Mouse (Mus musculus): ENCODE measurements around the gene Dmrta1. TPM values are rescaled to one million over a fixed set of nuclear protein-coding genes. Genes with fewer than 3 reads are reported as not detected.

Dmrta1 gene
- total and polyA plus RNA-seq, 2 experiments, result 0.06 to 0.28 TPM

- no peak for TF ChIP-seq CTCF (IDR thresholded peaks at IDR 0.05; ENCODE audit: low read depth, low read length)
- TF ChIP-seq POLR2A (IDR thresholded peaks at IDR 0.05; ENCODE audit: extremely low read depth, insufficient read depth, low read length), result no peak
- WGBS, result 79% methylated on average over 5 of the region's 5 CpGs
- H3K4me1 ChIP-seq (ENCODE audit: control insufficient read depth, insufficient read depth, low read length), result no peaks in the 10 kb centered on the region
- H3K79me2 ChIP-seq (ENCODE audit: control insufficient read depth, insufficient read depth, low read length), result no peaks in the 10 kb centered on the region
- H3K27me3 ChIP-seq (ENCODE audit: control insufficient read depth, insufficient read depth, low read length), result no peaks in the 10 kb centered on the region
- H3K4me3 ChIP-seq (ENCODE audit: insufficient read depth, low read depth, low read length), result no peak overlapping the region
- no peak overlapping the region for H3K27ac ChIP-seq (replicated peaks; ENCODE audit: insufficient read depth, low read depth, low read length)
- H3K9ac ChIP-seq (ENCODE audit: low read depth, low read length), result no peak overlapping the region
- DNase-seq (ENCODE audit: extremely low read depth, low read depth, low spot score), result no peak
- H3K36me3 ChIP-seq (ENCODE audit: control insufficient read depth, insufficient read depth, low read length), result no peaks in the 10 kb centered on the region
Measured at GRCm38 (mm10) chr4:89678713-89679112, 523 bp upstream of the Dmrta1 start.

GRCm38 (mm10) chr4:89687961-89688803 lies 8.9 kb downstream of the Dmrta1 start:
- peak overlapping the region; percentile 38; the same call in 1 of the 2 replicates for H3K4me3 ChIP-seq (ENCODE audit: insufficient read depth, low read depth, low read length)
- 1% methylated on average over 78 of the region's 78 CpGs for WGBS
- peak; percentile 90 for DNase-seq (ENCODE audit: extremely low read depth, low read depth, low spot score)

GRCm38 (mm10) chr4:89688804-89689497 lies 9.7 kb downstream of the Dmrta1 start:
- peaks cover 9% of the 10 kb centered on the region; the same call in 1 of the 2 replicates for H3K27me3 ChIP-seq (ENCODE audit: control insufficient read depth, insufficient read depth, low read length)
- H3K36me3 ChIP-seq (ENCODE audit: control insufficient read depth, insufficient read depth, low read length), result no peaks in the 10 kb centered on the region
- WGBS, result 3% methylated on average over 16 of the region's 16 CpGs
- H3K4me1 ChIP-seq (ENCODE audit: control insufficient read depth, insufficient read depth, low read length), result no peaks in the 10 kb centered on the region
- peak overlapping the region; percentile 17; the same call in 1 of the 2 replicates for H3K4me3 ChIP-seq (ENCODE audit: insufficient read depth, low read depth, low read length)
- H3K79me2 ChIP-seq (ENCODE audit: control insufficient read depth, insufficient read depth, low read length), result no peaks in the 10 kb centered on the region
- peak; percentile 36 for DNase-seq (ENCODE audit: extremely low read depth, low read depth, low spot score)
- no peak for TF ChIP-seq POLR2A (IDR thresholded peaks at IDR 0.05; ENCODE audit: extremely low read depth, insufficient read depth, low read length)
- TF ChIP-seq CTCF (IDR thresholded peaks at IDR 0.05; ENCODE audit: low read depth, low read length), result no peak
- H3K27ac ChIP-seq (replicated peaks; ENCODE audit: insufficient read depth, low read depth, low read length), result no peak overlapping the region
- no peak overlapping the region for H3K9ac ChIP-seq (ENCODE audit: low read depth, low read length)

More at GRCm38 (mm10) chr4:89687961-89688803, 8.9 kb downstream of the Dmrta1 start:
- no peaks in the 10 kb centered on the region for H3K79me2 ChIP-seq (ENCODE audit: control insufficient read depth, insufficient read depth, low read length)
- no peak overlapping the region for H3K27ac ChIP-seq (replicated peaks; ENCODE audit: insufficient read depth, low read depth, low read length)
- no peak for TF ChIP-seq POLR2A (IDR thresholded peaks at IDR 0.05; ENCODE audit: extremely low read depth, insufficient read depth, low read length)
- TF ChIP-seq CTCF (IDR thresholded peaks at IDR 0.05; ENCODE audit: low read depth, low read length), result no peak
- H3K9ac ChIP-seq (ENCODE audit: low read depth, low read length), result no peak overlapping the region
- no peaks in the 10 kb centered on the region for H3K36me3 ChIP-seq (ENCODE audit: control insufficient read depth, insufficient read depth, low read length)
- peaks cover 9% of the 10 kb centered on the region; the same call in 1 of the 2 replicates for H3K27me3 ChIP-seq (ENCODE audit: control insufficient read depth, insufficient read depth, low read length)
- H3K4me1 ChIP-seq (ENCODE audit: control insufficient read depth, insufficient read depth, low read length), result no peaks in the 10 kb centered on the region

GRCm38 (mm10) chr4:89691936-89692335 lies 12.7 kb downstream of the Dmrta1 start:
- no peak overlapping the region for H3K9ac ChIP-seq (ENCODE audit: low read depth, low read length)
- no peaks in the 10 kb centered on the region for H3K79me2 ChIP-seq (ENCODE audit: control insufficient read depth, insufficient read depth, low read length)
- H3K4me3 ChIP-seq (ENCODE audit: insufficient read depth, low read depth, low read length), result no peak overlapping the region
- H3K27ac ChIP-seq (replicated peaks; ENCODE audit: insufficient read depth, low read depth, low read length), result no peak overlapping the region
- no peak for DNase-seq (ENCODE audit: extremely low read depth, low read depth, low spot score)
- H3K36me3 ChIP-seq (ENCODE audit: control insufficient read depth, insufficient read depth, low read length), result no peaks in the 10 kb centered on the region
- H3K4me1 ChIP-seq (ENCODE audit: control insufficient read depth, insufficient read depth, low read length), result no peaks in the 10 kb centered on the region
- TF ChIP-seq POLR2A (IDR thresholded peaks at IDR 0.05; ENCODE audit: extremely low read depth, insufficient read depth, low read length) (no peak), CTCF (IDR thresholded peaks at IDR 0.05; ENCODE audit: low read depth, low read length) (no peak)
- peaks cover 9% of the 10 kb centered on the region; the same call in 1 of the 2 replicates for H3K27me3 ChIP-seq (ENCODE audit: control insufficient read depth, insufficient read depth, low read length)
- 80% methylated on average over 6 of the region's 6 CpGs for WGBS

GRCm38 (mm10) chr4:89692780-89693179 lies 13.5 kb downstream of the Dmrta1 start:
- WGBS, result 16% methylated on average over 1 of the region's 1 CpGs
- H3K9ac ChIP-seq (ENCODE audit: low read depth, low read length), result no peak overlapping the region
- peaks cover 9% of the 10 kb centered on the region; the same call in 1 of the 2 replicates for H3K27me3 ChIP-seq (ENCODE audit: control insufficient read depth, insufficient read depth, low read length)

More at GRCm38 (mm10) chr4:89692780-89693179, 13.5 kb downstream of the Dmrta1 start:
- H3K27ac ChIP-seq (replicated peaks; ENCODE audit: insufficient read depth, low read depth, low read length), result no peak overlapping the region
- no peaks in the 10 kb centered on the region for H3K4me1 ChIP-seq (ENCODE audit: control insufficient read depth, insufficient read depth, low read length)
- H3K4me3 ChIP-seq (ENCODE audit: insufficient read depth, low read depth, low read length), result no peak overlapping the region
- DNase-seq (ENCODE audit: extremely low read depth, low read depth, low spot score), result peak; percentile 35
- H3K79me2 ChIP-seq (ENCODE audit: control insufficient read depth, insufficient read depth, low read length), result no peaks in the 10 kb centered on the region
- H3K36me3 ChIP-seq (ENCODE audit: control insufficient read depth, insufficient read depth, low read length), result no peaks in the 10 kb centered on the region
- TF ChIP-seq CTCF (IDR thresholded peaks at IDR 0.05; ENCODE audit: low read depth, low read length) (peak; percentile 42; the same call in 1 of the 2 replicates), POLR2A (IDR thresholded peaks at IDR 0.05; ENCODE audit: extremely low read depth, insufficient read depth, low read length) (no peak)

Measured in liver, adult 2 months (tissue).